Mouse (Mus musculus): ENCODE results near the gene Tmprss11g.

DNA sequence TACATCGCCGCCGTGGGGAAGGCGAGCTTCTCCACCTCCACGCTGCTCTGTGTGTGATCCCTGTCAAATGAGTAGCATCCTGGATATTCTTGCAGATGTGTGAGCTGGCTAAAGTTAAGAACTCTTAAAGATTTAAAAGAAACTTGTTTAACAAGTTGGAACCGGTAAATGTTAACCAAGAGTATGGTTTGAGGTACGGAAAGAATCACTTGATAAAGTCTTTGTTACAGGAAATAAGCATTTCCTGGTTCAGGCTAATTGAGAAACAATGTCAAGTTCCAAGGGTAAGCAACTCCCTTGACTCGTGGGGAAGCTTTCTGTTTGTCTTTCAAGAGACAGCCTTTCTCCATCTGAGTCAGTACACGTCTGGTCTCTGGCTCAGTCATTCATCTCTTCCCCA is at the start of gene Tmprss11g:
- TF ChIP-seq CTCF (IDR thresholded peaks at IDR 0.05; ENCODE audit: low read depth) (no peak), EP300 (IDR thresholded peaks at IDR 0.05; ENCODE audit: low read depth) (no peak)

Measured in liver, embryonic 14.5 days (tissue).